Mouse (Mus musculus): ENCODE measurements around the gene Kbtbd12. TPM values are rescaled to one million over a fixed set of nuclear protein-coding genes. Genes with fewer than 3 reads are reported as not detected.

Gene Kbtbd12
- total RNA-seq, 1 experiment: 0.09 TPM

DNA sequence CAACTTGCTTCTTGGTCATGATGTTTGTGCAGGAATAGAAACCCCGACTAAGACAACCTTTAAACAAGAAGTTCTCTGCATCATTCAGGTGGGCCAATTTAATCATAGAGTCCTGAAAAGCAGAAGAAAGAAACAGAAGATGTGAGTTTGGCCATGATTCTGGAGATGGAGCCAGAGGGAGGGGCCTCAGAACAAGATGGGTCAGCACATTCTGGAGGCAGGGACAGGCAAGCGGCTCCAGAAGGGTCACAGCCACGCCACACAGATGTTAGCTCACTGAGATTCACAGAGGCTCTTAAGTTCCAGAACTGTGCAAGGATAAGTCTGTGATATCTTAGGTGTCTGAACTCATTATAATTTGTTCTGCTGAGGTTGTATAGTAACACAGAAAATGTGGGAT, 93.5 kb downstream of the Kbtbd12 start:
- H3K36me3 ChIP-seq (ENCODE audit: control insufficient read depth, insufficient read depth, low read length, poor library complexity, severe bottlenecking): no peaks in the 10 kb centered on the region
- H3K9ac ChIP-seq (ENCODE audit: insufficient read depth, low read depth, low read length, poor library complexity, severe bottlenecking): no peak overlapping the region
- H3K4me3 ChIP-seq (ENCODE audit: insufficient read depth in 1 of 2, low read depth in 1 of 2, low read length in 2 of 2, poor library complexity in 1 of 2, severe bottlenecking in 1 of 2): no peak overlapping the region
- H3K27ac ChIP-seq (ENCODE audit: insufficient read depth, low read depth, low read length, poor library complexity, severe bottlenecking): no peak overlapping the region
- in situ Hi-C loops (cut with MboI; ENCODE audit: low sequenced_read_pairs in 2 of 2, unreplicated experiment in 2 of 2): no loop called here
- no peak for TF ChIP-seq MAFK (IDR thresholded peaks at IDR 0.05; ENCODE audit: insufficient read depth, low read depth, low read length)
- no peak for TF ChIP-seq CHD2 (IDR thresholded peaks at IDR 0.05; ENCODE audit: low read depth, low read length)
- no peak for TF ChIP-seq HCFC1 (IDR thresholded peaks at IDR 0.05; ENCODE audit: borderline replicate concordance, insufficient read depth, low read length)
- TF ChIP-seq ZC3H11A (IDR thresholded peaks at IDR 0.05; ENCODE audit: borderline replicate concordance, low read depth, low read length): no peak
- no peak for TF ChIP-seq ZNF384 (IDR thresholded peaks at IDR 0.05; ENCODE audit: low read depth, low read length)
- DNase-seq (ENCODE audit: low read depth, low spot score): no peak
- H3K9me3 ChIP-seq (ENCODE audit: control insufficient read depth, insufficient read depth, low read depth, low read length): no peaks in the 10 kb centered on the region
- H3K4me1 ChIP-seq (ENCODE audit: control insufficient read depth in 2 of 2, insufficient read depth in 2 of 2, low read length in 2 of 2, poor library complexity in 1 of 2): no peaks in the 10 kb centered on the region

DNA sequence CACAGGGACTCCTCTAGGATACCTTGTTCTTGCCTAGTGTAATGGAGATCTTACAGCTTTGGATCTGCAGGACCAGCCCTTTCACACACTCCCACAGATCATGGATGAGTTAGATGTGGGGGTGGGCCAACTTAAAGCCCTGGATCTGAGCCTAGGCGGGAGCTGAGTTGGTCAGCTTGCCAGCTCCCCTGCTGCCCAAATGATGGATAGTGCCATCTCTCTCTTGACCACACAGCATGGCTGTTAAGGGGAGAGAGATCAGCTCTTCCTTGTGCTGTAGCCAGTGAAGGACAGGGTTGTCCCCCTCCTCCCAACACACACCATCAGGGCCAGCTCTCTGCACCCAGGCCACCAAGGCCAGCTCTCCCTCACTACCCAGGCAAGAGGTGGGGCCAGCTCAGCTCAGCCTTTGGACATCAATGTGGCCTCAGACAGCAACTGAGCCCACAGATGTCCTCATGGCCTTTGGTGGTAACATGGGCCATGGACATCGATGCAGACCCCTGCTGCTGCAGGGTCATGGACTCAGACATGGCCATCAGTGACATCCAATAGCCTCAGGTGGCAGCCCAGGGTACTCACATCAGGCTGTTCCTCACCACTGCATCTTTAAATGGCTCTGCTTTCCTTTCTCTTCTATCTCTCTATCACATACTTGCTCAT, 97.5 kb downstream of the Kbtbd12 start:
- Histone ChIP-seq H3K4me1 (ENCODE audit: control insufficient read depth in 2 of 2, insufficient read depth in 2 of 2, low read length in 2 of 2, poor library complexity in 1 of 2) (no peaks in the 10 kb centered on the region), H3K36me3 (ENCODE audit: control insufficient read depth, insufficient read depth, low read length, poor library complexity, severe bottlenecking) (no peaks in the 10 kb centered on the region), H3K4me3 (ENCODE audit: insufficient read depth in 1 of 2, low read depth in 1 of 2, low read length in 2 of 2, poor library complexity in 1 of 2, severe bottlenecking in 1 of 2) (no peak overlapping the region), H3K9ac (ENCODE audit: insufficient read depth, low read depth, low read length, poor library complexity, severe bottlenecking) (no peak overlapping the region), H3K9me3 (ENCODE audit: control insufficient read depth, insufficient read depth, low read depth, low read length) (no peaks in the 10 kb centered on the region), H3K27ac (ENCODE audit: insufficient read depth, low read depth, low read length, poor library complexity, severe bottlenecking) (no peak overlapping the region)
- no peak for DNase-seq (ENCODE audit: low read depth, low spot score)
- TF ChIP-seq MAFK (IDR thresholded peaks at IDR 0.05; ENCODE audit: insufficient read depth, low read depth, low read length): no peak
- no peak for TF ChIP-seq ZNF384 (IDR thresholded peaks at IDR 0.05; ENCODE audit: low read depth, low read length)
- TF ChIP-seq CHD2 (IDR thresholded peaks at IDR 0.05; ENCODE audit: low read depth, low read length): no peak
- TF ChIP-seq HCFC1 (IDR thresholded peaks at IDR 0.05; ENCODE audit: borderline replicate concordance, insufficient read depth, low read length): no peak
- TF ChIP-seq ZC3H11A (IDR thresholded peaks at IDR 0.05; ENCODE audit: borderline replicate concordance, low read depth, low read length): no peak
- in situ Hi-C loops (cut with MboI; ENCODE audit: low sequenced_read_pairs in 2 of 2, unreplicated experiment in 2 of 2): no loop called here

DNA sequence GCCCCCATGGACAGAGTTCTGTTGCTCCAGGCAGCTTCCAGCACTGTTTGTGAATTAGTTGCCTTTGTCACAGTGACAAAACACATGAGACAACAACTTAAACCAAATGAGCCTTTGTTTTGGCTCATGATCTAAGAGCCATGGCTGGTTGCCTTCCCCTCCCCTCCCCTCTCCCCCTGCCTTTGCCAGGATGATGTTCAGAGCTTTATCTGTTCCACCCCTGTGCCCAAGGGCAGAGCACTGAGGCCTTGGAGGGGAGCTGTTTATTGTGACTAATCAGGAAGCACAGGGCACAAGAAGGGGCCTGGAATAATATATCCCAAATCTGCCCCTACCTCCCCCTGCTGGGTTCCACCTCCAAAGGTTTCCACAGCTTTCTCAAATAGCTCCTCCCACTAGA, 107.4 kb downstream of the Kbtbd12 start:
- no peaks in the 10 kb centered on the region for H3K4me1 ChIP-seq (ENCODE audit: control insufficient read depth in 2 of 2, insufficient read depth in 2 of 2, low read length in 2 of 2, poor library complexity in 1 of 2)
- H3K9me3 ChIP-seq (ENCODE audit: control insufficient read depth, insufficient read depth, low read depth, low read length): no peaks in the 10 kb centered on the region
- no peak overlapping the region for H3K9ac ChIP-seq (ENCODE audit: insufficient read depth, low read depth, low read length, poor library complexity, severe bottlenecking)
- no peak overlapping the region for H3K27ac ChIP-seq (ENCODE audit: insufficient read depth, low read depth, low read length, poor library complexity, severe bottlenecking)
- no peak overlapping the region for H3K4me3 ChIP-seq (ENCODE audit: insufficient read depth in 1 of 2, low read depth in 1 of 2, low read length in 2 of 2, poor library complexity in 1 of 2, severe bottlenecking in 1 of 2)
- in situ Hi-C loops (cut with MboI; ENCODE audit: low sequenced_read_pairs in 2 of 2, unreplicated experiment in 2 of 2): no loop called here
- TF ChIP-seq ZNF384 (IDR thresholded peaks at IDR 0.05; ENCODE audit: low read depth, low read length) (no peak), MAFK (IDR thresholded peaks at IDR 0.05; ENCODE audit: insufficient read depth, low read depth, low read length) (no peak), CHD2 (IDR thresholded peaks at IDR 0.05; ENCODE audit: low read depth, low read length) (no peak), HCFC1 (IDR thresholded peaks at IDR 0.05; ENCODE audit: borderline replicate concordance, insufficient read depth, low read length) (no peak), ZC3H11A (IDR thresholded peaks at IDR 0.05; ENCODE audit: borderline replicate concordance, low read depth, low read length) (no peak)
- no peaks in the 10 kb centered on the region for H3K36me3 ChIP-seq (ENCODE audit: control insufficient read depth, insufficient read depth, low read length, poor library complexity, severe bottlenecking)
- no peak for DNase-seq (ENCODE audit: low read depth, low spot score)

DNA sequence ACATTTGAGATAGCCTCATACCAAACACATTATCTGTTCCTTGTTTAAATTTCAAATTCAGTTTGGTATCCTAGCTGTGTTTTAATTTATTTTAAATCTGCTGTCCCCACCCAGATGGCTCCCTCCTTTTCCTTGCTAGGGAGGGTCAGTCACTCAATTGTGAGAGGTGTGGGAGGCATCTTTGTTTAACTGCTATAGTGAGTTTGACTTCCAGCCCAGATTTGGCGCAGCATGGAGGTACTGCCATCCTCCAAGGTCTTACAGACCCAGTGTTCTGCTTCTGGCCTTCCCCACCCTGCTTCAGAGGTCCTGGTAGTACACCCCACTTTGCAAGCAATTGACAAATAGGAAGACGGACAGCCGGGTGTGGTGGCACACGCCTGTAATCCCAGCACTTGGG, 113.7 kb downstream of the Kbtbd12 start:
- no peaks in the 10 kb centered on the region for H3K9me3 ChIP-seq (ENCODE audit: control insufficient read depth, insufficient read depth, low read depth, low read length)
- H3K4me3 ChIP-seq (ENCODE audit: insufficient read depth in 1 of 2, low read depth in 1 of 2, low read length in 2 of 2, poor library complexity in 1 of 2, severe bottlenecking in 1 of 2): no peak overlapping the region
- no peak overlapping the region for H3K9ac ChIP-seq (ENCODE audit: insufficient read depth, low read depth, low read length, poor library complexity, severe bottlenecking)
- peaks cover 0 to 2% of the 10 kb centered on the region in 2 experiments; a peak in 1 of 4 replicates for H3K4me1 ChIP-seq (ENCODE audit: control insufficient read depth in 2 of 2, insufficient read depth in 2 of 2, low read length in 2 of 2, poor library complexity in 1 of 2)
- no peak overlapping the region for H3K27ac ChIP-seq (ENCODE audit: insufficient read depth, low read depth, low read length, poor library complexity, severe bottlenecking)
- no peak for TF ChIP-seq ZNF384 (IDR thresholded peaks at IDR 0.05; ENCODE audit: low read depth, low read length)
- TF ChIP-seq ZC3H11A (IDR thresholded peaks at IDR 0.05; ENCODE audit: borderline replicate concordance, low read depth, low read length): no peak
- no peak for TF ChIP-seq CHD2 (IDR thresholded peaks at IDR 0.05; ENCODE audit: low read depth, low read length)
- TF ChIP-seq HCFC1 (IDR thresholded peaks at IDR 0.05; ENCODE audit: borderline replicate concordance, insufficient read depth, low read length): no peak
- TF ChIP-seq MAFK (IDR thresholded peaks at IDR 0.05; ENCODE audit: insufficient read depth, low read depth, low read length): no peak
- DNase-seq (ENCODE audit: low read depth, low spot score): no peak
- in situ Hi-C loops (cut with MboI; ENCODE audit: low sequenced_read_pairs in 2 of 2, unreplicated experiment in 2 of 2): no loop called here
- H3K36me3 ChIP-seq (ENCODE audit: control insufficient read depth, insufficient read depth, low read length, poor library complexity, severe bottlenecking): no peaks in the 10 kb centered on the region
